Mouse (Mus musculus) thymus, postnatal 0 days (tissue): ENCODE results near the gene Vmn2r2. TPM values are rescaled to one million over a fixed set of nuclear protein-coding genes. Genes with fewer than 3 reads are reported as not detected.

Experiments used
- DNase-seq: peaks from one replicate; pipeline ENCODE4 v3.0.0-alpha.2; 2015; ENCODE audit warnings: low spot score
- polyA plus RNA-seq: library from polyadenylated mRNA; unstranded; fragments of >200 nt; fragmentation: Nextera tagmentation; extraction: Ambion mirVana; gene quantifications from 2 replicates; pipeline ENCODE4 v1.2.1, GENCODE M21; 2015

Vmn2r2 gene
- polyA plus RNA-seq: not detected in 2 replicates

DNA sequence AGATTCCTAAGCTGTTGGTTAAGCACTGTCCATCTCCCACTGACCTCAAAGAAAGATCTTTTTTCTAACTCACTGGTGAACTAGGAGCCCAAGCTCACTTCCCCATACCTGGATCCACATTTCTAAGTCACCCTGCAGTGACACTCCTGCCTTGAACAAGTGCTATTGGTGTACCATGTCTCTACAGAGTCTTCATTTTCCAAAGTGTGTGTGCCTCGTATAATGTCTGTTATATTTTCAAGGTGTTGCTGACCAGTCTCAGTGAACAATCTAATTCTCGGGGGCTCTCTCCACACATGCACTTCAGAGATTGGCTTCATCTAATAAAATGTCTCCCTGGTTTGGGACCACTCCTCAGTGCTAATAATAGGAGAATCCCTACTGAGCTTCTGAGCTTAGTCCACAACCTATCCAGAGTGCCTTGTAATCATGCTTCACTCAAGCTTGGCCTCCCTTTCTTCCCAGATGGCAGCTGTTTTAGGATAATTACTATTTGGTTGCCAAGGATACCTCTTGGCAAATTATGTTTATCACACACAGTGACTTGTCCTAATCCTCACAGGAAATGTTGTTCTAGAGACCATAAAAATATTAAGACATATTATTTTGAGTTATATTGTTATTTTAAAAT is at the start of gene Vmn2r2:
Vmn2r2 (minus strand) TSS at position 51 of the 631 bp plus-strand sequence.
- DNase-seq: no peak

DNA sequence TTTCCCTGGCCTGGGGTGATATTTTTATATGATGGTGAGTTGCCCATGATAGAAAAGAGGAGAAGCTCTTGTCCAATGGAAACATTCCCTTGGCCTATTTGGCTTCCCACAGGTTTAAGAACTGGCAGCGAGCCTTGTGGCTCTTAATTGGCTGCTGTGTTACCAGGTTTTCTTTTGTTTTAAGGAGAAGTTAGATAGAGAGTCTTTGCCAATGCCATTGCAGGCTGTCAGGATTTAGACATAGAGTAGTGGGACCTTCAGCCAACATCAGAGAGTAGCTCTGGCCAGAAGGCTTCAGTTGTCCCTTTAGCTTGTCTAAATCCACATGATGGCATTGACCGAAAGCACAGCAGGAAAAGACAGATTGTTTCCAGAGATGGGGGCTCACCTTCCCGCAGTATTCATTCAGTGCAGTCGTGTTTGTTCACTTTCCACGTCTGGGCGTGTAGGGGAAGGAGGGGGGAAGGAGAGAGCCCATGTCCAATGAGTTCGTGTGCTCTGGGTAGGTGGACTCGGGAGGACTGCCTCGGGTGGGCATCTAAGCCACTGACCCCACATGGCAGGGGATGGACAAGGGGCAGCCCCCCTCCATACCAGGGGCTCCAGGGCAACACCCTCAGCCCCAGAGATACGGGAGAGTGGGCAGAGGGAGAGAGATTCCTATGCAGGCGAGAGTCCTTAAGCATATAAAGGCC is 28.2 kb downstream of the Vmn2r2 start:
- DNase-seq: no peak

DNA sequence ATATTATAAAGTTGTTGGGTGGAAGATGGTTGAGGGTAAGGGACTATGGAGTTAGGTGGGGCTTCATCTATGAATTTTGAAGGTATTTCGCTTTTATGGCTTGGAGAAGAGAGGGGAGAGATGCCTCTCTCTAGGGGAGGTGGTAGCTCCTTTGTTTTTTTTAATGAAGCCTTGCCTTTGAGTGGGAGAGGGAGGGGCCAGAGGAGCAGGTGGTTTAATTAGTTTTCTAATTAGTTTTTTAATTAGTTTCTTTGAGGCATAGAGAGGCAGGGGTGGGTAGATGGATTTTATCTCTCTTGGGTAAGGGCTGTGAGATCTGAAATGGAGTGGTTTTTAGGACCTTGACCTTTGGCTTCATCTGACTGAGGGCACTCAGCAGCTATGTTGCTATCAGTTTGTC is 29.0 kb downstream of the Vmn2r2 start:
- DNase-seq: no peak

DNA sequence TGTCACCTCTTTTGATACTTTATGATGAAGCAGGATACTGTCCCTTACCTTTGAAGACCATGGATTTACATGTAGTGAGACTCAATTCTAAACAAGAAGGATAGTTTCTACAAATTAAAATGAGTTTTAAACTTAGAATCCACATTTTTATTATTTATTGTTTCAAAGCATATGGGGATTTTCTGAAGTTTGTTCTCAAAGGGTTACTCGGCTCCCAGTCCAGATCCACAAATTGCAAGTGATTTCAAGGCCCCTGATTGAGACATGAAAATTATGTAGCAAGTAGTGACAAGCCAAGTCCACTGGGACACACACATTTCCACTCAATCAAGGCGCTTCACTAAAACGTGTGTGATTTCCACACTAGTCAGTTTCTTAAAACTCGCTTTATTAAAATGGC is 60.5 kb downstream of the Vmn2r2 start, which contains the start of gene Vmn2r1:
Vmn2r1 (plus strand) TSS at position 301 of the 400 bp plus-strand sequence.
- no peak for DNase-seq

Other genes with a start within 250 kb of the Vmn2r2 start
- gene Plch1, start 242.5 kb downstream of the Vmn2r2 start, polyA plus RNA-seq: 0.15 and 0.26 TPM in 2 replicates
- 4.8 TPM in 2 replicates for gene E130311K13Rik, start 212.5 kb downstream of the Vmn2r2 start, polyA plus RNA-seq
- gene Slc33a1, start 177.2 kb downstream of the Vmn2r2 start, polyA plus RNA-seq: 15.4 and 17.7 TPM in 2 replicates
- 34.0 and 34.7 TPM in 2 replicates for gene Gmps, start 165.8 kb downstream of the Vmn2r2 start, polyA plus RNA-seq
- gene Vmn2r1, start 60.4 kb downstream of the Vmn2r2 start, polyA plus RNA-seq: 0.05 TPM in 2 replicates
- gene Vmn2r3, start 147.8 kb upstream of the Vmn2r2 start, polyA plus RNA-seq: 0.03 and 0.05 TPM in 2 replicates